Mouse (Mus musculus) activated CD4-positive, CD25-positive, alpha-beta regulatory T cell, adult 4 months (primary cell): ENCODE measurements around the gene Gm20431. TPM values are rescaled to one million over a fixed set of nuclear protein-coding genes. Genes with fewer than 3 reads are reported as not detected.

Experiments
- ATAC-seq: one replicate; pipeline ENCODE4 v1.8.0; 2017
- polyA plus RNA-seq, 2 experiments: library from polyadenylated mRNA; unstranded; fragments of 100-300 nt; shearing (Covaris generic); gene quantifications; one replicate each; pipeline ENCODE4 v1.2.1; 2017

Gm20431 gene
- polyA plus RNA-seq, 2 experiments from 2014 or later = not detected

- no peak for ATAC-seq
These were observed 95.6 kb downstream of the Gm20431 start for GRCm38 (mm10) chr2:167565682-167566081.

- ATAC-seq = no peak
These were observed 96.0 kb downstream of the Gm20431 start for GRCm38 (mm10) chr2:167565312-167565656.

- no peak for ATAC-seq
These were observed 96.6 kb downstream of the Gm20431 start for GRCm38 (mm10) chr2:167564551-167565311.

GRCm38 (mm10) chr2:167563703-167564102, 97.6 kb downstream of the Gm20431 start:
- ATAC-seq = no peak

- ATAC-seq = no peak
These were observed 98.3 kb downstream of the Gm20431 start for GRCm38 (mm10) chr2:167563035-167563434.

GRCm38 (mm10) chr2:167562101-167562500, 99.2 kb downstream of the Gm20431 start:
- ATAC-seq = no peak

- ATAC-seq = no peak
These were observed 101.9 kb downstream of the Gm20431 start for GRCm38 (mm10) chr2:167559413-167559812.

Other genes starting within 250 kb of the Gm20431 start
- 10 to 100 TPM; 35.4 to 43.2 TPM for gene Slc9a8, start 239.8 kb downstream of the Gm20431 start, polyA plus RNA-seq
- gene Rnf114, start 168.9 kb downstream of the Gm20431 start, polyA plus RNA-seq = 100 to 1,000 TPM; 168 to 181 TPM
- gene Spata2, start 168.6 kb downstream of the Gm20431 start, polyA plus RNA-seq = 10 to 100 TPM in 1 of 2 experiments, 1 to 10 TPM in 1; 7.4 to 11.7 TPM
- not detected for gene Snai1, start 123.3 kb downstream of the Gm20431 start, polyA plus RNA-seq
- gene Ube2v1, start 29.4 kb downstream of the Gm20431 start, polyA plus RNA-seq = 100 to 1,000 TPM; 308 to 398 TPM
- 1 to 10 TPM in 1 of 2 experiments, under 1 TPM in 1; 0.32 to 2.6 TPM for gene Cebpb, start 27.4 kb upstream of the Gm20431 start, polyA plus RNA-seq
- 10 to 100 TPM; 12.6 to 13.5 TPM for gene Tmem189, start 28.3 kb upstream of the Gm20431 start, polyA plus RNA-seq